Mouse (Mus musculus): Measurements from ENCODE around the gene Atp6v1fnb.
A peak's percentile ranks its signal among the peaks of the same experiment; 100 is the strongest.

Gene Atp6v1fnb

GRCm38 (mm10) chr6:29467583-29468354 is 3.5 kb upstream of the Atp6v1fnb start, which contains the start of gene Atp6v1f:
Gene Atp6v1f, plus strand, starts transcription at chr6:29467718.
- DNase-seq (ENCODE audit: low spot score) = peak; percentile 97

- DNase-seq (ENCODE audit: low spot score) = no peak
Observed at GRCm38 (mm10) chr6:29468851-29469250, 2.4 kb upstream of the Atp6v1fnb start.

GRCm38 (mm10) chr6:29473941-29474691 is 2.9 kb downstream of the Atp6v1fnb start:
- peak; percentile 84 for DNase-seq (ENCODE audit: low spot score)

- no peak for DNase-seq (ENCODE audit: low spot score)
Observed at GRCm38 (mm10) chr6:29474736-29475135, 3.5 kb downstream of the Atp6v1fnb start.

GRCm38 (mm10) chr6:29482691-29483090 is 11.5 kb downstream of the Atp6v1fnb start:
- DNase-seq (ENCODE audit: low spot score) = no peak

GRCm38 (mm10) chr6:29484716-29485559 is 13.7 kb downstream of the Atp6v1fnb start:
- DNase-seq (ENCODE audit: low spot score) = peak; percentile 60

- no peak for DNase-seq (ENCODE audit: low spot score)
Observed at GRCm38 (mm10) chr6:29485951-29486350, 14.7 kb downstream of the Atp6v1fnb start.

GRCm38 (mm10) chr6:29494101-29494500 is 22.9 kb downstream of the Atp6v1fnb start:
- DNase-seq (ENCODE audit: low spot score) = no peak

- DNase-seq (ENCODE audit: low spot score) = no peak
Observed at GRCm38 (mm10) chr6:29496270-29496669, 25.0 kb downstream of the Atp6v1fnb start.

GRCm38 (mm10) chr6:29497791-29498190 is 26.6 kb downstream of the Atp6v1fnb start:
- DNase-seq (ENCODE audit: low spot score) = no peak

- DNase-seq (ENCODE audit: low spot score) = no peak
Observed at GRCm38 (mm10) chr6:29500177-29500576, 28.9 kb downstream of the Atp6v1fnb start.

GRCm38 (mm10) chr6:29500810-29501209 is 29.6 kb downstream of the Atp6v1fnb start:
- DNase-seq (ENCODE audit: low spot score) = no peak

GRCm38 (mm10) chr6:29501599-29501998 is 30.4 kb downstream of the Atp6v1fnb start:
- no peak for DNase-seq (ENCODE audit: low spot score)

- DNase-seq (ENCODE audit: low spot score) = no peak
Observed at GRCm38 (mm10) chr6:29505493-29505892, 34.3 kb downstream of the Atp6v1fnb start.

GRCm38 (mm10) chr6:29506834-29507233 is 35.6 kb downstream of the Atp6v1fnb start:
- DNase-seq (ENCODE audit: low spot score) = no peak

GRCm38 (mm10) chr6:29507447-29508309 is 36.4 kb downstream of the Atp6v1fnb start, which contains the start of gene Kcp:
Gene Kcp, minus strand, starts transcription at chr6:29507952.
- DNase-seq (ENCODE audit: low spot score) = peak; percentile 52

GRCm38 (mm10) chr6:29509086-29509485 is 37.8 kb downstream of the Atp6v1fnb start:
- DNase-seq (ENCODE audit: low spot score) = no peak

- peak; percentile 88 for DNase-seq (ENCODE audit: low spot score)
Observed at GRCm38 (mm10) chr6:29513284-29513683, 42.0 kb downstream of the Atp6v1fnb start.

GRCm38 (mm10) chr6:29517139-29517538 is 45.9 kb downstream of the Atp6v1fnb start:
- peak; percentile 37 for DNase-seq (ENCODE audit: low spot score)

- DNase-seq (ENCODE audit: low spot score) = no peak
Observed at GRCm38 (mm10) chr6:29522626-29523300, 51.5 kb downstream of the Atp6v1fnb start.
